Mouse (Mus musculus) thymus, adult 2 months (tissue): ENCODE results near the gene Zfp991. TPM values are rescaled to one million over a fixed set of nuclear protein-coding genes. Genes with fewer than 3 reads are reported as not detected.
"Not testable (repeated sequence)": the region's sequence is repeated elsewhere in the genome, so short reads cannot be mapped to it uniquely, and the experiment has no call there.

Source experiments
- DNase-seq: peaks from one replicate; pipeline ENCODE4 v3.0.0; 2021
- H3K27ac ChIP-seq: fragments of 200-500 bp; 2 replicates; pipeline ENCODE4 v1.5.1; 2012; ENCODE audit warnings: low read length, control low read depth; ENCODE audit not compliant: control insufficient read depth, insufficient read depth
- H3K27me3 ChIP-seq: fragments of 200-500 bp; 2 replicates; pipeline ENCODE4 v1.6.1; 2012; ENCODE audit warnings: mild to moderate bottlenecking, low read length, moderate library complexity, mixed read lengths; ENCODE audit not compliant: control insufficient read depth, insufficient read depth
- H3K36me3 ChIP-seq: fragments of 200-500 bp; 2 replicates; pipeline ENCODE4 v1.6.1; 2012; ENCODE audit warnings: mild to moderate bottlenecking, low read length, moderate library complexity; ENCODE audit not compliant: control insufficient read depth, insufficient read depth
- H3K4me1 ChIP-seq: fragments of 200-500 bp; replicated peaks from 2 replicates; pipeline ENCODE4 v1.6.1; 2012; ENCODE audit warnings: low read length; ENCODE audit not compliant: control insufficient read depth, insufficient read depth
- H3K4me3 ChIP-seq: fragments of 200-500 bp; 2 replicates; pipeline ENCODE4 v1.5.1; 2012; ENCODE audit warnings: mild to moderate bottlenecking, low read length, control low read depth, moderate library complexity; ENCODE audit not compliant: control insufficient read depth, insufficient read depth
- WGBS: fragments of 180-500 bp; shearing (Covaris S2); methylation state at CpG from one replicate; pipeline ENCODE4 v1.1.7; 2018; 5-methylcytosine and 5-hydroxymethylcytosine counted together
- polyA plus RNA-seq: library from polyadenylated mRNA; depleted of rRNA; stranded (reverse); fragments of >200 nt; gene quantifications from 2 replicates; pipeline ENCODE4 v1.2.3, GENCODE M21; 2012; rRNA removed

The Zfp991 gene
- polyA plus RNA-seq, 1 experiment = 0.18 TPM

GRCm38 (mm10) chr4:147220226-147220625 lies 88.4 kb downstream of the Zfp991 start:
- H3K4me3 ChIP-seq, H3K27me3 ChIP-seq, DNase-seq, H3K36me3 ChIP-seq, H3K27ac ChIP-seq, H3K4me1 ChIP-seq: not testable (repeated sequence)
- WGBS = 87% methylated on average over 15 of the region's 20 CpGs

- H3K27ac ChIP-seq, DNase-seq, H3K4me1 ChIP-seq, H3K36me3 ChIP-seq, H3K4me3 ChIP-seq, H3K27me3 ChIP-seq: not testable (repeated sequence)
- 92% methylated on average over 5 of the region's 5 CpGs for WGBS
These were observed 90.2 kb downstream of the Zfp991 start for GRCm38 (mm10) chr4:147222021-147222420.

- H3K36me3 ChIP-seq, H3K27ac ChIP-seq, DNase-seq, H3K4me3 ChIP-seq, H3K4me1 ChIP-seq, H3K27me3 ChIP-seq: not testable (repeated sequence)
- WGBS = 96% methylated on average over 24 of the region's 24 CpGs
These were observed 92.1 kb downstream of the Zfp991 start for GRCm38 (mm10) chr4:147223778-147224435.

GRCm38 (mm10) chr4:147225616-147226015 lies 93.8 kb downstream of the Zfp991 start:
- not testable (repeated sequence) for H3K27ac ChIP-seq, H3K27me3 ChIP-seq, DNase-seq, H3K4me1 ChIP-seq, H3K36me3 ChIP-seq, H3K4me3 ChIP-seq
- 92% methylated on average over 10 of the region's 15 CpGs for WGBS

GRCm38 (mm10) chr4:147230026-147230425 lies 98.2 kb downstream of the Zfp991 start:
- 73% methylated on average over 2 of the region's 3 CpGs for WGBS
- not testable (repeated sequence) for H3K36me3 ChIP-seq, H3K4me1 ChIP-seq, H3K27ac ChIP-seq, H3K4me3 ChIP-seq, DNase-seq, H3K27me3 ChIP-seq

Other genes starting within 250 kb of the Zfp991 start
- gene Gm21411, start 222.4 kb upstream of the Zfp991 start, polyA plus RNA-seq = 0.24 TPM in 1 of 2 replicates, not detected in the other
- not detected in 2 replicates for gene Zfp989, start 160.1 kb upstream of the Zfp991 start, polyA plus RNA-seq
- 0.06 TPM in 1 of 2 replicates, not detected in the other for gene Rex2, start 110.2 kb upstream of the Zfp991 start, polyA plus RNA-seq
- not detected in 2 replicates for gene Zfp988, start 173.6 kb downstream of the Zfp991 start, polyA plus RNA-seq
- gene Zfp978, start 229.3 kb downstream of the Zfp991 start, polyA plus RNA-seq = not detected in 2 replicates